Mouse (Mus musculus): ENCODE measurements around the gene Kcnc1. TPM values are rescaled to one million over a fixed set of nuclear protein-coding genes. Genes with fewer than 3 reads are reported as not detected.
A peak's percentile ranks its signal among the peaks of the same experiment; 100 is the strongest.

The Kcnc1 gene
- polyA plus RNA-seq, 1 experiment from 2014 or later, result 9.6 TPM

GRCm38 (mm10) chr7:46438537-46439141 is 42.3 kb downstream of the Kcnc1 start:
- Histone ChIP-seq H3K4me2 (no peak overlapping the region), H3K27ac (no peak overlapping the region), H3K4me1 (replicated peaks) (peaks cover 3% of the 10 kb centered on the region), H3K4me3 (no peak overlapping the region), H3K27me3 (no peaks in the 10 kb centered on the region), H3K9ac (no peak overlapping the region), H3K36me3 (peaks cover 54% of the 10 kb centered on the region), H3K9me3 (no peaks in the 10 kb centered on the region)
- no peak for ATAC-seq (ENCODE audit: low FRiP score)
- 55% methylated on average over 9 of the region's 9 CpGs for WGBS

- Histone ChIP-seq H3K9me3 (no peaks in the 10 kb centered on the region), H3K27ac (no peak overlapping the region), H3K27me3 (no peaks in the 10 kb centered on the region), H3K4me2 (no peak overlapping the region), H3K9ac (no peak overlapping the region), H3K4me1 (replicated peaks) (peaks cover 10% of the 10 kb centered on the region), H3K36me3 (peaks cover 23% of the 10 kb centered on the region), H3K4me3 (no peak overlapping the region)
- WGBS, result 86% methylated on average over 10 of the region's 10 CpGs
- no peak for ATAC-seq (ENCODE audit: low FRiP score)
Observed at GRCm38 (mm10) chr7:46443163-46443562, 46.9 kb downstream of the Kcnc1 start.

GRCm38 (mm10) chr7:46445896-46446295 is 49.6 kb downstream of the Kcnc1 start:
- Histone ChIP-seq H3K27ac (no peak overlapping the region), H3K4me2 (no peak overlapping the region), H3K9me3 (no peaks in the 10 kb centered on the region), H3K4me3 (no peak overlapping the region), H3K9ac (no peak overlapping the region), H3K4me1 (replicated peaks) (peaks cover 27% of the 10 kb centered on the region), H3K27me3 (no peaks in the 10 kb centered on the region), H3K36me3 (peaks cover 16% of the 10 kb centered on the region)
- ATAC-seq (ENCODE audit: low FRiP score), result no peak
- WGBS, result 83% methylated on average over 6 of the region's 6 CpGs

- Histone ChIP-seq H3K9ac (peak overlapping the region; percentile 19; the same call in 1 of the 2 replicates), H3K4me1 (replicated peaks) (peaks cover 27% of the 10 kb centered on the region), H3K27ac (peak overlapping the region; percentile 44), H3K4me3 (no peak overlapping the region), H3K36me3 (0 out of 2 replicates have a peak, but pooled peaks cover 2% of the 10 kb centered on the region), H3K4me2 (no peak overlapping the region), H3K9me3 (no peaks in the 10 kb centered on the region), H3K27me3 (no peaks in the 10 kb centered on the region)
- 57% methylated on average over 9 of the region's 9 CpGs for WGBS
- ATAC-seq (ENCODE audit: low FRiP score), result no peak
Observed at GRCm38 (mm10) chr7:46447473-46448165, 51.3 kb downstream of the Kcnc1 start.

- Histone ChIP-seq H3K9ac (no peak overlapping the region), H3K27ac (peak overlapping the region; percentile 74), H3K4me3 (no peak overlapping the region), H3K9me3 (no peaks in the 10 kb centered on the region), H3K27me3 (no peaks in the 10 kb centered on the region), H3K4me2 (no peak overlapping the region), H3K4me1 (replicated peaks) (peaks cover 34% of the 10 kb centered on the region), H3K36me3 (no peaks in the 10 kb centered on the region)
- WGBS, result 42% methylated on average over 6 of the region's 6 CpGs
- ATAC-seq (ENCODE audit: low FRiP score), result peak; percentile 26; the same call in 1 of the 2 replicates
Observed at GRCm38 (mm10) chr7:46448922-46449645, 52.8 kb downstream of the Kcnc1 start.

GRCm38 (mm10) chr7:46453930-46454679 is 57.8 kb downstream of the Kcnc1 start:
- 17% methylated on average over 10 of the region's 10 CpGs for WGBS
- Histone ChIP-seq H3K4me2 (no peak overlapping the region), H3K9me3 (no peaks in the 10 kb centered on the region), H3K27ac (peak overlapping the region; percentile 86), H3K4me3 (no peak overlapping the region), H3K27me3 (no peaks in the 10 kb centered on the region), H3K9ac (no peak overlapping the region), H3K36me3 (no peaks in the 10 kb centered on the region), H3K4me1 (replicated peaks) (peaks cover 34% of the 10 kb centered on the region)
- peak; percentile 89 for ATAC-seq (ENCODE audit: low FRiP score)

- no peak for ATAC-seq (ENCODE audit: low FRiP score)
- Histone ChIP-seq H3K4me2 (no peak overlapping the region), H3K4me3 (no peak overlapping the region), H3K36me3 (no peaks in the 10 kb centered on the region), H3K27me3 (no peaks in the 10 kb centered on the region), H3K9me3 (no peaks in the 10 kb centered on the region), H3K9ac (no peak overlapping the region), H3K27ac (no peak overlapping the region), H3K4me1 (replicated peaks) (peaks cover 31% of the 10 kb centered on the region)
- WGBS, result 75% methylated on average over 3 of the region's 3 CpGs
Observed at GRCm38 (mm10) chr7:46457889-46458288, 61.6 kb downstream of the Kcnc1 start.

- Histone ChIP-seq H3K4me3 (no peak overlapping the region), H3K36me3 (no peaks in the 10 kb centered on the region), H3K9me3 (no peaks in the 10 kb centered on the region), H3K4me1 (replicated peaks) (peaks cover 22% of the 10 kb centered on the region), H3K9ac (no peak overlapping the region), H3K27me3 (no peaks in the 10 kb centered on the region), H3K4me2 (no peak overlapping the region), H3K27ac (peak overlapping the region; percentile 56)
- ATAC-seq (ENCODE audit: low FRiP score), result peak; percentile 47
- 63% methylated on average over 2 of the region's 2 CpGs for WGBS
Observed at GRCm38 (mm10) chr7:46459200-46459599, 62.9 kb downstream of the Kcnc1 start.

- Histone ChIP-seq H3K36me3 (no peaks in the 10 kb centered on the region), H3K4me3 (no peak overlapping the region), H3K27me3 (no peaks in the 10 kb centered on the region), H3K9ac (no peak overlapping the region), H3K27ac (peak overlapping the region; percentile 56), H3K9me3 (no peaks in the 10 kb centered on the region), H3K4me2 (no peak overlapping the region), H3K4me1 (replicated peaks) (peaks cover 17% of the 10 kb centered on the region)
- ATAC-seq (ENCODE audit: low FRiP score), result peak; percentile 34; the same call in 1 of the 2 replicates
- WGBS, result 75% methylated on average over 9 of the region's 9 CpGs
Observed at GRCm38 (mm10) chr7:46459605-46460245, 63.4 kb downstream of the Kcnc1 start.

- no peaks in the 10 kb centered on the region for H3K27me3 ChIP-seq
- H3K36me3 ChIP-seq, result no peaks in the 10 kb centered on the region
- H3K4me3 ChIP-seq, result no peak overlapping the region
- ATAC-seq (ENCODE audit: low FRiP score), result no peak
- H3K27ac ChIP-seq, result no peak overlapping the region
- H3K9ac ChIP-seq, result no peak overlapping the region
- H3K9me3 ChIP-seq, result no peaks in the 10 kb centered on the region
- H3K4me2 ChIP-seq, result no peak overlapping the region
- WGBS, result 70% methylated on average over 8 of the region's 8 CpGs
- peaks cover 22% of the 10 kb centered on the region for H3K4me1 ChIP-seq (replicated peaks)
Observed at GRCm38 (mm10) chr7:46462287-46462686, 66.0 kb downstream of the Kcnc1 start.

GRCm38 (mm10) chr7:46463136-46463535 is 66.8 kb downstream of the Kcnc1 start:
- H3K4me2 ChIP-seq, result no peak overlapping the region
- no peak overlapping the region for H3K27ac ChIP-seq
- H3K9ac ChIP-seq, result no peak overlapping the region
- no peaks in the 10 kb centered on the region for H3K27me3 ChIP-seq
- ATAC-seq (ENCODE audit: low FRiP score), result no peak
- H3K9me3 ChIP-seq, result no peaks in the 10 kb centered on the region
- no peak overlapping the region for H3K4me3 ChIP-seq
- WGBS, result 83% methylated on average over 8 of the region's 8 CpGs
- H3K36me3 ChIP-seq, result no peaks in the 10 kb centered on the region
- H3K4me1 ChIP-seq (replicated peaks), result peaks cover 16% of the 10 kb centered on the region

Data from hindbrain, embryonic 13.5 days (tissue).